Comparison of ENCODE assay signal across 11 mouse cellular contexts in genomic region chr9:43093803-43094202, GRCm38 (mm10). TPM values are rescaled to one million over a fixed set of nuclear protein-coding genes. Genes with fewer than 3 reads are reported as not detected.
A peak's percentile ranks its signal among the peaks of the same experiment; 100 is the strongest.
DNase-seq lines count a peak whose midpoint lies in the region; ATAC-seq and TF ChIP-seq lines count a peak whose summit lies in the region.
"Had no signal": no experiment of that assay in that cellular context is flagged by ENCODE, and none has a peak within 500 bp of the region (broad histone marks: within the 10 kb centered on the region; RNA-seq: fewer than 3 reads in every experiment).

No protein-coding gene starts in this region.

- WGBS in heart, embryonic 10.5 days, result 75% methylated on average over 3 of the region's 3 CpGs
- WGBS in lung, postnatal 0 days, result 48% methylated on average over 3 of the region's 3 CpGs

- 0 out of 2 replicates have a peak, but pooled peaks cover 2% of the 10 kb centered on the region for H3K36me3 ChIP-seq in heart, embryonic 10.5 days
- no peaks in the 10 kb centered on the region for H3K36me3 ChIP-seq in lung, postnatal 0 days (ENCODE audit: insufficient read depth, low read length)

- no peak for TF ChIP-seq EP300 in lung, postnatal 0 days (IDR thresholded peaks at IDR 0.05)

- no peaks in the 10 kb centered on the region for H3K27me3 ChIP-seq in heart, embryonic 10.5 days (ENCODE audit: insufficient read depth, poor library complexity, severe bottlenecking)
- no peaks in the 10 kb centered on the region for H3K27me3 ChIP-seq in lung, postnatal 0 days (replicated peaks; ENCODE audit: insufficient read depth, low read length)

- H3K9ac ChIP-seq in lung, postnatal 0 days (replicated peaks; ENCODE audit: low read depth), result no peak overlapping the region
- H3K9ac ChIP-seq: liver, embryonic 14.5 days had no signal

- H3K4me3 ChIP-seq in heart, embryonic 10.5 days, result no peak overlapping the region
- H3K4me3 ChIP-seq in lung, postnatal 0 days (ENCODE audit: low read depth, low read length), result no peak overlapping the region
- H3K4me3 ChIP-seq: erythroblast, embryonic 14.5 days had no signal

- no peak overlapping the region for H3K4me2 ChIP-seq in lung, postnatal 0 days (replicated peaks; ENCODE audit: low read depth, low read length)

- no peaks in the 10 kb centered on the region for H3K9me3 ChIP-seq in heart, embryonic 10.5 days
- no peaks in the 10 kb centered on the region for H3K9me3 ChIP-seq in lung, postnatal 0 days (ENCODE audit: low read length)

- no peak for TF ChIP-seq CTCF in lung, postnatal 0 days (IDR thresholded peaks at IDR 0.05)

- ATAC-seq in lung, postnatal 0 days, result no peak
- ATAC-seq: intestine, postnatal 0 days; midbrain, embryonic 16.5 days had no signal

- no peak overlapping the region for H3K27ac ChIP-seq in heart, embryonic 10.5 days
- H3K27ac ChIP-seq in lung, postnatal 0 days (ENCODE audit: low read length), result no peak overlapping the region
- H3K27ac ChIP-seq: liver, embryonic 14.5 days had no signal

- peak; percentile 40 to 60 for DNase-seq in heart, adult 9 months (ENCODE audit: low spot score in 2 of 2)
- no peak for DNase-seq in heart, embryonic 10.5 days (ENCODE audit: low spot score)
- DNase-seq in lung, postnatal 0 days (ENCODE audit: low spot score), result peak; percentile 45
- DNase-seq in lung, postnatal 36 days, result no peak
- peak; percentile 77 for DNase-seq in cerebellum, adult 9-10 months
- peak; percentile 45 for DNase-seq in lung, postnatal 25 days (ENCODE audit: low spot score)
- no peak for DNase-seq in ovary, postnatal 10 days (ENCODE audit: low spot score)

- H3K4me1 ChIP-seq in heart, embryonic 10.5 days, result peaks cover 27% of the 10 kb centered on the region
- peaks cover 3% of the 10 kb centered on the region; the same call in 1 of the 2 replicates for H3K4me1 ChIP-seq in lung, postnatal 0 days (ENCODE audit: insufficient read depth, low read depth, low read length)

RNA-seq across cellular contexts. Expression of gene Arhgef12, which starts 13.2 kb away (rescaled TPM):
- polyA plus RNA-seq in heart, embryonic 10.5 days (2016; fragmentation: Nextera tagmentation; extraction: Ambion mirVana), result 10.2 and 11.3 TPM in 2 replicates
- polyA plus RNA-seq in lung, postnatal 0 days (2015; fragmentation: Nextera tagmentation; extraction: Ambion mirVana), result 13.9 and 17.2 TPM in 2 replicates

RNA-seq across cellular contexts. Expression of gene Tmem136, which starts 22.6 kb away (rescaled TPM):
- polyA plus RNA-seq in heart, embryonic 10.5 days (2016; fragmentation: Nextera tagmentation; extraction: Ambion mirVana), result 11.2 and 15.7 TPM in 2 replicates
- polyA plus RNA-seq in lung, postnatal 0 days (2015; fragmentation: Nextera tagmentation; extraction: Ambion mirVana), result 2.8 and 3.5 TPM in 2 replicates
- polyA plus RNA-seq: erythroblast, embryonic 14.5 days had no signal

Comparison
In these comparisons a context has a peak if more than half of its experiments do, and no peak if none do; other contexts are left out.
1. DNase-seq: peak in heart, adult 9 months (2 of 2), lung, postnatal 0 days (single experiment), cerebellum, adult 9-10 months (single experiment) and lung, postnatal 25 days (single experiment); none in heart, embryonic 10.5 days (single experiment), lung, postnatal 36 days (single experiment) and ovary, postnatal 10 days (single experiment).